Mouse (Mus musculus): ENCODE measurements around the gene Uhmk1. TPM values are rescaled to one million over a fixed set of nuclear protein-coding genes. Genes with fewer than 3 reads are reported as not detected.

Gene Uhmk1
- total RNA-seq, 1 experiment from 2014 or later, result 68.4 TPM

Other genes with a start within 250 kb of the Uhmk1 start
- gene Hsd17b7, start 246.2 kb downstream of the Uhmk1 start, total RNA-seq (2021), result 136 and 150 TPM in 2 replicates
- gene Ddr2, start 104.6 kb downstream of the Uhmk1 start, total RNA-seq (2021), result 11.0 and 13.2 TPM in 2 replicates
- 45.6 and 47.1 TPM in 2 replicates for gene Uap1, start 40.4 kb downstream of the Uhmk1 start, total RNA-seq (2021)
- gene Sh2d1b2, start 17.4 kb upstream of the Uhmk1 start, total RNA-seq (2021), result not detected in 2 replicates
- gene Sh2d1b1, start 61.9 kb upstream of the Uhmk1 start, total RNA-seq (2021), result 0.39 TPM in 1 of 2 replicates, not detected in the other
- 6.9 and 11.7 TPM in 2 replicates for gene Gm7694, start 90.9 kb upstream of the Uhmk1 start, total RNA-seq (2021)
- gene Spata46, start 93.4 kb upstream of the Uhmk1 start, total RNA-seq (2021), result not detected in 2 replicates

Measured in adrenal gland, postnatal 25 days (tissue).